Mouse (Mus musculus) stomach, postnatal 0 days (tissue): Measurements from ENCODE around the gene Prrc2a.

Experiments
- CTCF ChIP-seq: IDR thresholded peaks from 2 replicates; pipeline ENCODE4 v1.5.1; 2016; ENCODE audit warnings: antibody characterized with exemption, low read depth, mild to moderate bottlenecking, moderate library complexity
- EP300 ChIP-seq: optimal IDR thresholded peaks from 2 replicates; pipeline ENCODE3; 2016; ENCODE audit warnings: antibody characterized with exemption

DNA sequence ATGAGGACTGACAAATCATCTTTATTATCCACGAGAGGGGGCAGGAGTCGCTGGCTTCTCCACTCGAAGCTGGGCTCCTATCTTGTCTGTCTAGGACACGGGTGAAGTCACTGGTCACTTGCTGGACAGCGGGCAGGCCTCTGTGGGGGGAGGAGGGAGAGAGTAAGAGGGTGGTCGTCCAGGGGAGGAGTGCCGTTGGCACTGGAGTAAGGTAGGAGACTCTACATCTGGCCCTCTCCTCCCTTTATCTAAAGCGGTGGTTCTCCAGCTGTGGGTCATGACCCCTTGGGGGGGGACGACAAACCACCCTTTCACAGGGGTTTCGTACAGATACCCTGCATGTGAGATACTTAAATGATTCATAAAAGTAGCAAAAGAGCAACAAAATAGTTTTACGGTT, 35.7 kb downstream of the Prrc2a start:
- TF ChIP-seq CTCF (no peak), EP300 (no peak)
